Mouse (Mus musculus) liver, adult 2 months (tissue): ENCODE measurements around the gene Rftn2. TPM values are rescaled to one million over a fixed set of nuclear protein-coding genes. Genes with fewer than 3 reads are reported as not detected.

Experiments used
- DNase-seq: peaks from one replicate; pipeline ENCODE4 v3.0.0-alpha.2; 2011; ENCODE audit warnings: low read depth, low spot score; ENCODE audit errors: extremely low read depth
- H3K27ac ChIP-seq: fragments of 200-500 bp; replicated peaks from 2 replicates; pipeline ENCODE4 v1.5.1; 2012; ENCODE audit warnings: low read depth, mild to moderate bottlenecking, control low read depth, inconsistent platforms, low read length; ENCODE audit not compliant: insufficient read depth
- H3K27me3 ChIP-seq: fragments of 200-500 bp; 2 replicates; pipeline ENCODE4 v1.6.1; 2012; ENCODE audit warnings: mild to moderate bottlenecking, moderate library complexity, low read length, inconsistent platforms; ENCODE audit not compliant: control insufficient read depth, insufficient read depth
- H3K36me3 ChIP-seq: fragments of 200-500 bp; 2 replicates; pipeline ENCODE4 v1.6.1; 2012; ENCODE audit warnings: low read length, inconsistent platforms; ENCODE audit not compliant: control insufficient read depth, insufficient read depth
- H3K4me1 ChIP-seq: fragments of 200-500 bp; 2 replicates; pipeline ENCODE4 v1.6.1; 2011; ENCODE audit warnings: low read length; ENCODE audit not compliant: control insufficient read depth, insufficient read depth
- H3K4me3 ChIP-seq: fragments of 200-500 bp; 2 replicates; pipeline ENCODE4 v1.5.1; 2011; ENCODE audit warnings: low read depth, mild to moderate bottlenecking, control low read depth, low read length, moderate library complexity; ENCODE audit not compliant: insufficient read depth
- H3K79me2 ChIP-seq: fragments of 200-500 bp; 2 replicates; pipeline ENCODE4 v1.6.1; 2012; ENCODE audit warnings: inconsistent platforms, mild to moderate bottlenecking, low read length, moderate library complexity; ENCODE audit not compliant: control insufficient read depth, insufficient read depth
- H3K9ac ChIP-seq: fragments of 200-500 bp; 2 replicates; pipeline ENCODE4 v1.6.1; 2012; ENCODE audit warnings: low read depth, mild to moderate bottlenecking, control low read depth, inconsistent platforms, low read length
- CTCF ChIP-seq: fragments of 200-500 bp; IDR thresholded peaks from 2 replicates; pipeline ENCODE4 v1.5.1; 2011; ENCODE audit warnings: low read depth, low read length, control low read depth
- POLR2A ChIP-seq: fragments of 200-500 bp; IDR thresholded peaks from 2 replicates; pipeline ENCODE4 v1.6.1; 2011; ENCODE audit warnings: low read length, control low read depth; ENCODE audit not compliant: insufficient read depth; ENCODE audit errors: extremely low read depth
- WGBS: fragments of 180-500 bp; shearing (Covaris S2); methylation state at CpG from one replicate; pipeline ENCODE4 v1.1.7; 2018; 5-methylcytosine and 5-hydroxymethylcytosine counted together
- polyA plus RNA-seq: library from polyadenylated mRNA; depleted of rRNA; stranded (reverse); fragments of >200 nt; gene quantifications from 2 replicates; pipeline ENCODE4 v1.2.3, GENCODE M21; 2012
- total RNA-seq: library from RNA; depleted of rRNA; stranded (reverse); fragments of >200 nt; gene quantifications from 2 replicates; pipeline ENCODE4 v1.2.3, GENCODE M21; 2014

Gene Rftn2
- total and polyA plus RNA-seq, 2 experiments, result 0.29 to 0.37 TPM

DNA sequence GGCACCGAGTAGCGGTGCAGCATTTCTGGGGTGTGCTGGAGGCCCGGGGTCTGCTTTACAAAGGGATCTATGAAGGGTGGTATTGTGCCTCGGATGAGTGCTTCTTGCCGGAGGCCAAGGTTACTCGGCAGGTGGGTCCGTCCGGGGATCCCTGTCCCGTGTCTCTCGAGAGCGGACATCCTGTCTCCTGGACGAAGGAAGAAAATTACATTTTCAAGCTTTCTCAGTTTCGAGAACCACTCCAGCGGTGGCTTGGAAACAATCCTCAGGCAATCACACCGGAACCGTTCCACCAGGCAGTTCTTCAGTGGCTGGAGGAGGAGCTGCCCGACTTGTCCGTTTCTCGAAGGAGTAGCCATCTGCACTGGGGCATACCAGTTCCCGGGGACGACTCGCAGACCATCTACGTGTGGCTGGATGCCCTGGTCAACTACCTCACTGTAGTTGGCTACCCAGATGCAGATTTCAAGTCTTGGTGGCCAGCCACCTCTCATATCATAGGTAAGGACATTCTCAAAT lies 11.1 kb upstream of the Rftn2 start:
- Histone ChIP-seq H3K4me1 (peaks cover 13% of the 10 kb centered on the region), H3K79me2 (no peaks in the 10 kb centered on the region; the same call in 1 of the 2 replicates), H3K27me3 (no peaks in the 10 kb centered on the region), H3K4me3 (peak overlapping the region; percentile 76), H3K9ac (peak overlapping the region; percentile 82), H3K36me3 (no peaks in the 10 kb centered on the region), H3K27ac (no peak overlapping the region)
- no peak for TF ChIP-seq POLR2A
- no peak for TF ChIP-seq CTCF
- DNase-seq, result peak; percentile 12
- WGBS, result under 1% methylated on average over 23 of the region's 23 CpGs

DNA sequence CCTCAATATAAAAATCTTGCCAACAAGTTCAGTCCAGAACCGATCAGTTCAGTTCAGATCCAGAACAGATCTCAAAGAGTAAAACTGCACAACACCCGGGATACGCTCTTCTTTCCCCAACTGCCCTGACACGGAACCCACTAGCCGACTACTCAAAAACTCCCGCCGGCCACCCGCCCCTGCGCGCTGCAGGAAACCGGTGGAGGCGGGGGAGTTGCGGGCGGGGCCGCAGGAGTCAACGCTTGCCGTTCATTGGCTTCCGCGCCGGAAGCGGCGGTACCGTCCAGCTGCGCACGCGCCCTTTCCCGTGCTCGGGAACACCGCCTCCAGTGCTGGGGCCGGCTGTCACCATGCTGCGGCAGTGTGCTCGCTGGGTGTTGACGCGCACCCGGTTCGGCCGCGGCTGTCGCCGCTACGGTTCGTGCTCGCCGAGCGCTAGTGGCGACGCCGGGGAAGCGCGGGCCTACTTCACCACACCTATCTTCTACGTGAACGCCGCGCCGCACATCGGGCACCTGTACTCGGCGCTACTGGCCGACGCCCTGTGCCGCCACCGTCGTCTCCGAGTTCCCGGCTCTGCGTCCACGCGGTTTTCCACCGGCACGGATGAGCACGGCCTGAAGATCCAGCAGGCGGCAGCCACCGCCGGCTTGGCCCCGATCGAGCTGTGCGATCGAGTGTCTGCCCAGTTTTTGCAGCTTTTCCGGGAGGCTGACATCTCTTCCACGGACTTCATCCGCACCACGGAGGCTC lies 10.5 kb upstream of the Rftn2 start, which contains the start of gene Mars2:
Mars2 (plus strand) TSS at position 288 of the 753 bp plus-strand sequence.
- Histone ChIP-seq H3K36me3 (no peaks in the 10 kb centered on the region), H3K9ac (peak within 1 kb of the TSS; percentile 82), H3K27ac (peak within 1 kb of the TSS; percentile 11; the same call in 1 of the 2 replicates), H3K4me1 (peaks cover 13% of the 10 kb centered on the region), H3K27me3 (no peaks in the 10 kb centered on the region), H3K4me3 (peak within 1 kb of the TSS; percentile 76), H3K79me2 (no peaks in the 10 kb centered on the region)
- under 1% methylated on average over 82 of the region's 82 CpGs for WGBS
- DNase-seq, result peak; percentile 83
- peak; percentile 62; the same call in 1 of the 2 replicates for TF ChIP-seq POLR2A
- no peak for TF ChIP-seq CTCF

- WGBS, result 43% methylated on average over 5 of the region's 5 CpGs
- Histone ChIP-seq H3K4me1 (peaks cover 13% of the 10 kb centered on the region), H3K9ac (no peak overlapping the region), H3K27ac (no peak overlapping the region), H3K36me3 (no peaks in the 10 kb centered on the region), H3K4me3 (no peak overlapping the region), H3K27me3 (no peaks in the 10 kb centered on the region), H3K79me2 (no peaks in the 10 kb centered on the region)
- DNase-seq, result no peak
- TF ChIP-seq POLR2A, result no peak
- TF ChIP-seq CTCF, result no peak
These were observed 9.9 kb upstream of the Rftn2 start for GRCm38 (mm10) chr1:55236487-55236886.

- no peak overlapping the region for H3K27ac ChIP-seq
- peaks cover 13% of the 10 kb centered on the region for H3K4me1 ChIP-seq
- no peaks in the 10 kb centered on the region for H3K27me3 ChIP-seq
- no peak for DNase-seq
- H3K4me3 ChIP-seq, result no peak overlapping the region
- H3K9ac ChIP-seq, result no peak overlapping the region
- WGBS, result 68% methylated on average over 16 of the region's 16 CpGs
- H3K36me3 ChIP-seq, result no peaks in the 10 kb centered on the region
- TF ChIP-seq CTCF (no peak), POLR2A (no peak)
- no peaks in the 10 kb centered on the region for H3K79me2 ChIP-seq
These were observed 8.4 kb upstream of the Rftn2 start for GRCm38 (mm10) chr1:55234910-55235520.

- Histone ChIP-seq H3K9ac (no peak overlapping the region), H3K4me3 (no peak overlapping the region), H3K4me1 (no peaks in the 10 kb centered on the region; the same call in 1 of the 2 replicates), H3K27me3 (no peaks in the 10 kb centered on the region), H3K27ac (no peak overlapping the region), H3K36me3 (no peaks in the 10 kb centered on the region), H3K79me2 (no peaks in the 10 kb centered on the region)
- WGBS, result 91% methylated on average over 8 of the region's 8 CpGs
- DNase-seq, result no peak
- TF ChIP-seq POLR2A (no peak), CTCF (no peak)
These were observed 1.8 kb upstream of the Rftn2 start for GRCm38 (mm10) chr1:55228256-55228884.
